Mouse (Mus musculus) stomach, postnatal 0 days (tissue): Measurements from ENCODE around the gene Tenm4.

ENCODE experiments used
- CTCF ChIP-seq: IDR thresholded peaks from 2 replicates; pipeline ENCODE4 v1.5.1; 2016; ENCODE audit warnings: antibody characterized with exemption, low read depth, mild to moderate bottlenecking, moderate library complexity
- EP300 ChIP-seq: optimal IDR thresholded peaks from 2 replicates; pipeline ENCODE3; 2016; ENCODE audit warnings: antibody characterized with exemption

DNA sequence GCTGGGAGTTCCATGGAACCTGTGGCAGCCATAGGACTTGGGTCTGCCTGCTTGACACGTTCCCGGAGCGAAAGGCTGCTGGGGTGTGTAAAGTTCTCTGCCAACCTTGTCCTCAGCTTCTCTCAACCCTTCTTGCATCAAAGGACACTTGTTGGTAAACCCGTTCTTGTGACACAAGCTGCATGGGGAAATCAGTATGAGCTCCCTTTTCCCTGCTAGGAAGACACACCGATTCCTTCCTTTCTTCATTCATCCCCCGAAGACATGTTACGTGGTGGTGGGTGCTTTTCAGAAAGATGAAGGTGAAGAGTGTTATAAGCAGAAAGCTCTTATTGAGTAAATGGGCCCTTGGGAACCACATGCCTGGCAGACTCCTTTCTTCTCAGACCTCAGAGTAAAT lies 478.1 kb downstream of the Tenm4 start:
- TF ChIP-seq EP300 (no peak), CTCF (no peak)
